Mouse (Mus musculus) midbrain, postnatal 0 days (tissue): ENCODE results near the gene Nme3. TPM values are rescaled to one million over a fixed set of nuclear protein-coding genes. Genes with fewer than 3 reads are reported as not detected.

Source experiments
- ATAC-seq: fragments of 200-750 bp; cut with Nextera tagmentation; 2 replicates; pipeline ENCODE4 v1.8.0; 2017; ENCODE audit warnings: moderate number of reproducible peaks, mild to moderate bottlenecking, moderate TSS enrichment, moderate library complexity; ENCODE audit not compliant: low FRiP score
- DNase-seq: peaks from one replicate; pipeline ENCODE4 v3.0.0-alpha.2; 2015; ENCODE audit warnings: low spot score
- H3K27ac ChIP-seq: fragments of 300-500 bp; sonication (generic); 2 replicates; pipeline ENCODE4 v1.5.1; 2014; ENCODE audit warnings: low read depth, mild to moderate bottlenecking, low read length, mixed read lengths
- H3K27me3 ChIP-seq: fragments of 300-500 bp; sonication (generic); 2 replicates; pipeline ENCODE4 v1.6.1; 2014; ENCODE audit warnings: low read length, control low read depth, mixed read lengths; ENCODE audit not compliant: insufficient read depth
- H3K36me3 ChIP-seq: fragments of 300-500 bp; sonication (generic); 2 replicates; pipeline ENCODE4 v1.6.1; 2014; ENCODE audit warnings: low read length, control low read depth, mixed read lengths; ENCODE audit not compliant: insufficient read depth
- H3K4me1 ChIP-seq: fragments of 300-500 bp; sonication (generic); 2 replicates; pipeline ENCODE4 v1.6.1; 2014; ENCODE audit warnings: mild to moderate bottlenecking, control low read depth, antibody characterized with exemption, low read length, mixed read lengths; ENCODE audit not compliant: insufficient read depth
- H3K4me2 ChIP-seq: fragments of 300-500 bp; sonication (generic); 2 replicates; pipeline ENCODE4 v1.6.1; 2014; ENCODE audit warnings: low read depth, mild to moderate bottlenecking, low read length, mixed read lengths; ENCODE audit not compliant: poor library complexity, severe bottlenecking
- H3K4me3 ChIP-seq: fragments of 300-500 bp; sonication (generic); 2 replicates; pipeline ENCODE4 v1.5.1; 2014; ENCODE audit warnings: low read depth, mild to moderate bottlenecking, low read length, moderate library complexity
- H3K9ac ChIP-seq: fragments of 300-500 bp; sonication (generic); replicated peaks from 2 replicates; pipeline ENCODE4 v1.6.1; 2014; ENCODE audit warnings: mild to moderate bottlenecking, low read length, moderate library complexity, mixed read lengths; ENCODE audit not compliant: poor library complexity, severe bottlenecking
- H3K9me3 ChIP-seq: fragments of 300-500 bp; sonication (generic); 2 replicates; pipeline ENCODE4 v1.6.1; 2016; ENCODE audit warnings: low read length, control low read depth
- CTCF ChIP-seq: IDR thresholded peaks from 2 replicates; pipeline ENCODE4 v1.5.1; 2016; ENCODE audit warnings: antibody characterized with exemption, mild to moderate bottlenecking
- WGBS: fragments of 180-500 bp; shearing (Covaris S2); extraction: QIAGEN DNeasy Blood & Tissue Kit; methylation state at CpG from one replicate; pipeline ENCODE4 v1.1.7; 2014; 5-methylcytosine and 5-hydroxymethylcytosine counted together
- polyA plus RNA-seq: library from polyadenylated mRNA; unstranded; fragments of >200 nt; fragmentation: Nextera tagmentation; extraction: Ambion mirVana; gene quantifications from 2 replicates; pipeline ENCODE4 v1.2.1, GENCODE M21; 2015
- total RNA-seq: library from RNA; depleted of rRNA; stranded (reverse); fragments of >200 nt; gene quantifications from 2 replicates; pipeline ENCODE4 v1.2.3, GENCODE M21; 2014

Gene Nme3
- total and polyA plus RNA-seq, 2 experiments from 2014 or later = 54.4 to 98.3 TPM

- Histone ChIP-seq H3K36me3 (peaks cover 24% of the 10 kb centered on the region), H3K4me3 (peak overlapping the region; percentile 82), H3K27ac (no peak overlapping the region), H3K27me3 (no peaks in the 10 kb centered on the region), H3K4me1 (peaks cover 13% of the 10 kb centered on the region; the same call in 1 of the 2 replicates), H3K9me3 (no peaks in the 10 kb centered on the region), H3K9ac (peak overlapping the region; percentile 50), H3K4me2 (peak overlapping the region; percentile 87)
- TF ChIP-seq CTCF = no peak
- no peak for DNase-seq
- no peak for ATAC-seq
- WGBS = 26% methylated on average over 22 of the region's 22 CpGs
Observed at GRCm38 (mm10) chr17:24885356-24886133, 10.8 kb upstream of the Nme3 start.

- peak within 1 kb of the TSS; percentile 75 for H3K9ac ChIP-seq
- H3K27me3 ChIP-seq = no peaks in the 10 kb centered on the region
- DNase-seq (peak; percentile 100), ATAC-seq (peak; percentile 96)
- H3K4me2 ChIP-seq = peak within 1 kb of the TSS; percentile 92
- TF ChIP-seq CTCF = no peak; the same call in 1 of the 2 replicates
- H3K27ac ChIP-seq = peak within 1 kb of the TSS; percentile 85
- H3K36me3 ChIP-seq = peaks cover 32% of the 10 kb centered on the region
- no peaks in the 10 kb centered on the region for H3K9me3 ChIP-seq
- H3K4me1 ChIP-seq = peaks cover 13% of the 10 kb centered on the region; the same call in 1 of the 2 replicates
- peak within 1 kb of the TSS; percentile 82 for H3K4me3 ChIP-seq
- WGBS = under 1% methylated on average over 69 of the region's 69 CpGs
Observed at GRCm38 (mm10) chr17:24886134-24886931, 10.0 kb upstream of the Nme3 start, which contains the start of the genes Nubp2 and Spsb3. TSS of gene Nubp2 (minus strand) at chr17:24886349. TSS of gene Spsb3 (plus strand) at chr17:24886643.

GRCm38 (mm10) chr17:24886932-24887271, 9.4 kb upstream of the Nme3 start:
- peak; percentile 21; the same call in 1 of the 2 replicates for ATAC-seq
- DNase-seq = no peak
- H3K27me3 ChIP-seq = no peaks in the 10 kb centered on the region
- peak overlapping the region; percentile 85 for H3K27ac ChIP-seq
- no peaks in the 10 kb centered on the region for H3K9me3 ChIP-seq
- H3K4me3 ChIP-seq = peak overlapping the region; percentile 82
- no peak for TF ChIP-seq CTCF
- H3K4me2 ChIP-seq = peak overlapping the region; percentile 92
- H3K9ac ChIP-seq = peak overlapping the region; percentile 75
- peaks cover 34% of the 10 kb centered on the region for H3K36me3 ChIP-seq
- under 1% methylated on average over 18 of the region's 18 CpGs for WGBS
- peaks cover 13% of the 10 kb centered on the region; the same call in 1 of the 2 replicates for H3K4me1 ChIP-seq

GRCm38 (mm10) chr17:24887291-24888080, 8.8 kb upstream of the Nme3 start:
- H3K9ac ChIP-seq = peak overlapping the region; percentile 75
- peaks cover 13% of the 10 kb centered on the region; the same call in 1 of the 2 replicates for H3K4me1 ChIP-seq
- peak overlapping the region; percentile 92 for H3K4me2 ChIP-seq
- TF ChIP-seq CTCF = no peak
- H3K27ac ChIP-seq = peak overlapping the region; percentile 85
- no peaks in the 10 kb centered on the region for H3K9me3 ChIP-seq
- no peak for ATAC-seq
- peaks cover 40% of the 10 kb centered on the region for H3K36me3 ChIP-seq
- no peaks in the 10 kb centered on the region for H3K27me3 ChIP-seq
- H3K4me3 ChIP-seq = peak overlapping the region; percentile 82
- WGBS = 67% methylated on average over 18 of the region's 18 CpGs
- peak; percentile 8 for DNase-seq

- H3K4me1 ChIP-seq = peaks cover 13% of the 10 kb centered on the region; the same call in 1 of the 2 replicates
Observed at GRCm38 (mm10) chr17:24888862-24889261, 7.4 kb upstream of the Nme3 start.

More at GRCm38 (mm10) chr17:24888862-24889261, 7.4 kb upstream of the Nme3 start:
- H3K9ac ChIP-seq = no peak overlapping the region
- peaks cover 37% of the 10 kb centered on the region for H3K36me3 ChIP-seq
- no peak overlapping the region for H3K4me3 ChIP-seq
- H3K9me3 ChIP-seq = no peaks in the 10 kb centered on the region
- no peak for TF ChIP-seq CTCF
- ATAC-seq (no peak), DNase-seq (no peak)
- no peak overlapping the region for H3K27ac ChIP-seq
- H3K4me2 ChIP-seq = no peak overlapping the region
- H3K27me3 ChIP-seq = no peaks in the 10 kb centered on the region
- 91% methylated on average over 3 of the region's 3 CpGs for WGBS
